Mouse (Mus musculus): ENCODE results near the gene Fut11. TPM values are rescaled to one million over a fixed set of nuclear protein-coding genes. Genes with fewer than 3 reads are reported as not detected.

Fut11 gene
- polyA plus RNA-seq, 1 experiment from 2014 or later, result 6.3 TPM

DNA sequence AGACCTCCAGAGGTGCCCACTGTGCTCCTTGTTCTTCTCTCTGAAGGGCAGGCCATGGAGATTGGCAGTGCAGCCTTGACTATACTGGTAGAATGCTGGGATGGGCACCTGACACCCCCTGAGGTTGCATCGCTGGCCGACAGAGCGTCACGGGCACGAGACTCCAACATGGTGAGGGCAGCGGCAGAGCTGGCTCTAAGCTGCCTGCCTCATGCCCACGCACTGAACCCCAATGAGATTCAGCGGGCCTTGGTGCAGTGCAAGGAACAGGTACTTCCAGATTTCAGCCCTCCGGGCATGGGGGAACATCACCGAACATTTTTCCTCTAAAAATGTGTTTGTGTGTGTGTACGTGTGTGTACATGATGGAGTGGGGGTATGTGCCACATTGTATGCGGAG lies 25.0 kb downstream of the Fut11 start:
- peaks cover 99% of the 10 kb centered on the region for H3K36me3 ChIP-seq (ENCODE audit: inconsistent target)
- no peak overlapping the region for H3K27ac ChIP-seq
- H3K79me2 ChIP-seq (ENCODE audit: inconsistent target), result no peaks in the 10 kb centered on the region
- 94% methylated on average over 11 of the region's 12 CpGs for WGBS (ENCODE audit: missing documents)
- no peak overlapping the region for H3K4me3 ChIP-seq (ENCODE audit: inconsistent target)

DNA sequence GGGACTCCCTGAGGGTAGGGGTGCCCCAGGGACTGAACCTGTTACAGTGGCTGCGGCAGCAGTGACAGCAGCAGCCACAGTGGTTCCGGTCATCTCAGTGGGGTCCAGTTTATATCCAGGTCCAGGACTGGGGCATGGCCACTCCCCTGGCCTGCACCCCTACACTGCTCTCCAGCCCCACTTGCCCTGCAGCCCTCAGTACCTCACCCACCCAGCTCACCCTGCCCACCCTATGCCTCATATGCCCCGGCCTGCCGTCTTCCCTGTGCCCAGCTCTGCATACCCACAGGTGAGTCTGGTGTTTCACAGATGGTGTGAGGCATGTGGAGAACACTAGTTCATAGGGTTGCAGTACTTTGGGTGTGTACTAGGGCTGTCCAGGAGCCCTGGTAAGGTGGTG lies 26.6 kb downstream of the Fut11 start:
- no peak overlapping the region for H3K27ac ChIP-seq
- no peaks in the 10 kb centered on the region for H3K79me2 ChIP-seq (ENCODE audit: inconsistent target)
- WGBS (ENCODE audit: missing documents), result 91% methylated on average over 4 of the region's 4 CpGs
- H3K36me3 ChIP-seq (ENCODE audit: inconsistent target), result peaks cover 97% of the 10 kb centered on the region
- no peak overlapping the region for H3K4me3 ChIP-seq (ENCODE audit: inconsistent target)

DNA sequence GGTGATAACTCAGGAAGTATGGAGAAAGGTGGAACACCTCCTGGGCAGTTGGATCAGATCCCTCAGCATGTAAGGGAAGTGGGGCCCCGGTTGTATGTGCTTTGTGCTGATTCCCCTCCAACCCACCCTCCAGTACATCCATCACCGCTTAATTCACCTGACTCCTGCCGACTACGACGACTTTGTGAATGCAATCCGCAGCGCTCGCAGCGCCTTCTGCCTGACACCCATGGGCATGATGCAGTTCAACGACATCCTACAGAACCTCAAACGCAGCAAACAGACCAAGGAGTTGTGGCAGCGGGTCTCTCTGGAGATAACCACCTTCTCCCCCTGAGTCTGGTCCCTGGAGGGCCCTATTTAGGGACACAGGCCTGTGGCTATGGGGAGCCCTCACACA lies 28.2 kb downstream of the Fut11 start:
- Histone ChIP-seq H3K27ac (no peak overlapping the region), H3K79me2 (ENCODE audit: inconsistent target) (peaks cover 10% of the 10 kb centered on the region; the same call in 1 of the 2 replicates), H3K4me3 (ENCODE audit: inconsistent target) (no peak overlapping the region), H3K36me3 (ENCODE audit: inconsistent target) (peaks cover 96% of the 10 kb centered on the region)
- whole genome bisulfite sequencing (ENCODE audit: missing documents), result 93% methylated on average over 12 of the region's 12 CpGs

GRCm38 (mm10) chr14:20724043-20724442 lies 29.3 kb downstream of the Fut11 start:
- H3K36me3 ChIP-seq (ENCODE audit: inconsistent target), result peaks cover 96% of the 10 kb centered on the region
- H3K27ac ChIP-seq, result no peak overlapping the region
- 49% methylated on average over 5 of the region's 5 CpGs for WGBS (ENCODE audit: missing documents)
- H3K79me2 ChIP-seq (ENCODE audit: inconsistent target), result peaks cover 20% of the 10 kb centered on the region
- no peak overlapping the region for H3K4me3 ChIP-seq (ENCODE audit: inconsistent target)

DNA sequence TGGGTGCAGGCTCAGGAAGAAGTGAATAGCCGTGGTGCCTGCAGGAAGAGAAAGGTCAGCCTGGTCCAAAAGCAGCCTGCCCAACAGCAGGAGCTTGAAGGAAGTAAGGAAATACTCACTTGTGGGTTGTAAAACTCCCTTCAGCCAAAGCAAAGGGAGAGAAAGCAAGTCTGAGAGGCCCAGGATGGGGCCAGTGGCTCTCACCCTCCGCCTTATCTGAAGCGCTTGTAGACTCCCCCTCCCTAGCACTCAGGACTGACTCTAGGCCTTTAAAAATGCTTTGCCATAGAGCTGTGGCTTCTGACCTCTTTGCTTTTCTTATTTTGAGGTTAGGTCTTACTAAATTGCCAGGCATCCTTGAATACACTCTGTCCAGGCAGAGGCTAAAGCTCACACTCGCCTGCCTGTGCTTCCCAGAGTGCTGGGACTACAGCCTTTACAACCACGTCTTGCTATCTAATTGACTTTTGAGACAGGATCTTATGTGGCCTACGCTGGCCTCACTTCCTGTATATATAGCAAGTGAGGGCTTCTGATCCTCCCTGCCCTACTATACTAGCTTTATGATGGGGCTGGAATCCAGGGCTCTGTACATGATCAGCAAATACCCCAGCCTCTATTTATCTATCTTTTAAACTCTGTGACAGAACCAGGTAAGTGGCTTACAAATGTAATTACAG lies 31.0 kb downstream of the Fut11 start:
- Histone ChIP-seq H3K4me3 (ENCODE audit: inconsistent target) (no peak overlapping the region), H3K36me3 (ENCODE audit: inconsistent target) (peaks cover 93% of the 10 kb centered on the region), H3K27ac (no peak overlapping the region), H3K79me2 (ENCODE audit: inconsistent target) (peaks cover 38% of the 10 kb centered on the region)
- WGBS (ENCODE audit: missing documents), result 88% methylated on average over 6 of the region's 6 CpGs

DNA sequence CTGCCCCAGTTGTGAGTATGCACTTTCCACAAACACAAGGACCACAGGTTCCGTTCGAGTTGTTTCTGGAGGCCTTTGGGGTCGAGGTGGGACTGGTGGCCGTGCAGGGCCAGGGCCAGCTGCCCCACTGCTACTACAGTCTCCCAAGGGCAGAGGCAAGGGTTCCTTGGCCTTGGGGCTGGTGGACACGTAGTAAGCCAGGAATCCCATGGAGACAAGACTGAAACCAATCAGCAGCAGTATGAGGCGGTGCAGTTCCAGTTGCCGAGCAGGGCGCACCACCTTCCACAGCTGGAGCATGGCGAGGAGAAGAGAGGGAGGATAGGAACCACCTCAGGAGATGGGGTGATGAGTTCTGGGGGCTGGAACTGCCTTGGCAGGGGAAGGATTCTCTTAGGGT lies 35.1 kb downstream of the Fut11 start:
- 94% methylated on average over 9 of the region's 9 CpGs for WGBS (ENCODE audit: missing documents)
- Histone ChIP-seq H3K27ac (peak overlapping the region; percentile 95; the same call in 1 of the 2 replicates), H3K36me3 (ENCODE audit: inconsistent target) (peaks cover 52% of the 10 kb centered on the region), H3K4me3 (ENCODE audit: inconsistent target) (no peak overlapping the region), H3K79me2 (ENCODE audit: inconsistent target) (peaks cover 64% of the 10 kb centered on the region)

DNA sequence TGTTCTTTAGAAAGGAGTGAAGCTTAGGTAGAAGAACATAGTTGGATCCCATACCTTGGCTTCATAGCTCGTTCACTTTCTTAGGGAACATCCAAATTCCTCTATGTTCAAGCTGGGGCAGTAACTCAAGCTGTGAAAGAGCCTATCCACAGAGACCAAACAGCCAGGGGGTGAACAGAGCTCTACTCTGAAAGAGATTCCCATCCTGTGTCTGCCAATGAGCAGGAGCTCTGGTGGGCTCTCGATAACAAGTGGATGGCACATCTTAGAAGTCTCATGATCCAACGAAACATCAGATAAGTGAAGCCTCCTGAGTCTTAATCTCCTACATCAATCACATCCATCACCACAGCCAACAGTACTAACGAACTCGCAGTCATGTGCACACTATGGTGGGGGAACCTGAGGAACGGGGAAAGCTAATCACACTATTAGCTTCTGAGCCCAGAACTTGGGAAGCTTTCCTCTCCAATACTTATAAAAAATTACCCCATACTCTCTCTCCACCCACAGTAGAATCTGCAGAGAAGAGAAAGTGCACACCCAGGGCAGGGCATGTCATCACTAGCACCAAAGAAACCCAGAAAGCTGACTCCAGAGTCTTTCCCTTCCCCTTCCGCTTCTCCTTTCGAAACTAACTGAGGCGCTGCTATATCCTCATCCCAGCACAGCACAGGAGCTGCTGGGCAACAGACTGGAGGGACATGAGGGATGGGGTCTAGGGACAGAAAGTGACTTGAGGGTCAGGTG lies 36.3 kb downstream of the Fut11 start:
- Histone ChIP-seq H3K36me3 (ENCODE audit: inconsistent target) (peaks cover 42% of the 10 kb centered on the region), H3K27ac (peak overlapping the region; percentile 95), H3K4me3 (ENCODE audit: inconsistent target) (no peak overlapping the region), H3K79me2 (ENCODE audit: inconsistent target) (peaks cover 64% of the 10 kb centered on the region)
- 54% methylated on average over 9 of the region's 9 CpGs for WGBS (ENCODE audit: missing documents)

DNA sequence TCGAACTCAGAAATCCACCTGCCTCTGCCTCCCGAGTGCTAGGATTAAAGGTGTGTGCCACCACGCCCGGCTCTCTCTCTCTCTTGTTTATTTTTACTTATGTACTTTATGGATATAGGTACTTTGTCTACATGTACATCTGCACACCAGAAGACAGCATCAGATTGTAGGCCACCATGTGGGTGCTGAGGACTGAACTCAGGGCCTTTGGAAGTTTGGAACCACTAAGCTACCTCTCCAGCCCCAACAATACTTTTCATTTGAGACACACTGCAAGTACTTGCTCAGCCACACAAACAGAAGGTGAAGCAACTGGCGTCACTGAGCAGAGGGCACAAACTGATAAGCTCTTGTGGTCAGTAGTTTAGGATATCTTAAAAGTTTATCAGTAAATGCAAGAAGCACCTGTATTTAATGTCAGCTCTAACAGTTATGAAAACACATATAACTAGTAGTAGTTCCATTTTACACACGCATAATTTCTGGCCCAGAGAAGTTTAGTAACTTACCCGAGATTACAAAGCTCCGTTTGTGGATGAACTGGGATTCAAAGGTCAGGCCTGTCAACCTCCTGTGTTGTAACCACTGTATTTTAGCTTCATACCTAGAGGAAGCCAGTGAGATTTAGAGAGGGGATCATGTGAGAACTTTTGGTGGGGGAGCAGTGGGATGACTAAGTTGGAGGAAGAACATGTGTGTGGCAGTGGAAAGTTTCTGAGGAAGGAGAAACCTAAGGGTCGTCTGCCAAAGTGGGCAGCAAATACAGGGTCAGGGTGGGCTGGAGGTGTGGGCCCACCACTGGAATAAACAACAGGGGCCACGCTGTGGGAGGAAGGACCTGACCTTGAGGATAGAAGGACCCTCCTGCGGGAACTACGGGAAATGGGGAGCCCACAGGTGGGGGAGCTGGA lies 38.5 kb downstream of the Fut11 start:
- Histone ChIP-seq H3K79me2 (ENCODE audit: inconsistent target) (peaks cover 52% of the 10 kb centered on the region), H3K4me3 (ENCODE audit: inconsistent target) (peak overlapping the region; percentile 92), H3K27ac (peak overlapping the region; percentile 95), H3K36me3 (ENCODE audit: inconsistent target) (peaks cover 22% of the 10 kb centered on the region)
- 30% methylated on average over 12 of the region's 12 CpGs for WGBS (ENCODE audit: missing documents)

GRCm38 (mm10) chr14:20733952-20734774 lies 39.4 kb downstream of the Fut11 start, which contains the start of gene Ndst2:
Gene Ndst2, minus strand, starts transcription at chr14:20734562.
- Histone ChIP-seq H3K4me3 (ENCODE audit: inconsistent target) (peak within 1 kb of the TSS; percentile 92), H3K36me3 (ENCODE audit: inconsistent target) (peaks cover 17% of the 10 kb centered on the region), H3K27ac (peak within 1 kb of the TSS; percentile 95), H3K79me2 (ENCODE audit: inconsistent target) (peaks cover 43% of the 10 kb centered on the region)
- under 1% methylated on average over 72 of the region's 81 CpGs for WGBS (ENCODE audit: missing documents)

DNA sequence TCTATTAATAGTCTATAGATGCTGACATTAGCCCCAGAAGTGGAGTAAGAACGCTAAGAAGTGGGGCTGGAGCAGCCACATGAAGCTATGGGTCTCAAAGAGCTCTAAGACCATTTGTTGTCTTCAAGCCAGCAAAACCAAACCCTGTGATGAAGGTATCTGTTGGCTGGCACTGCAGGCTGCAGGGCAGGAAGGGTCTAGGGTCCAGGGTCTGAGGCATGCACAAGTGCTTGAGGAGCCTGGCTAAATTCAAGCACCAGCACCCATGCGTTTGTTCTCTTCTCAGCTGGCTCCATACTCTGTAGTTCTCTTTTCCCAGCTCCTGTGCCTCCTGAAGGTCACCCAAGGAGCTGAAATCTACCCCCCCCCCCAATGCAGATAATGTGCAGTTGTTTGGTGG lies 40.3 kb downstream of the Fut11 start:
- Histone ChIP-seq H3K4me3 (ENCODE audit: inconsistent target) (no peak overlapping the region; the same call in 1 of the 2 replicates), H3K36me3 (ENCODE audit: inconsistent target) (peaks cover 15% of the 10 kb centered on the region), H3K27ac (peak overlapping the region; percentile 41), H3K79me2 (ENCODE audit: inconsistent target) (peaks cover 34% of the 10 kb centered on the region)
- WGBS (ENCODE audit: missing documents), result 63% methylated on average over 2 of the region's 2 CpGs

- H3K36me3 ChIP-seq (ENCODE audit: inconsistent target), result 0 out of 2 replicates have a peak, but pooled peaks cover 10% of the 10 kb centered on the region
- 62% methylated on average over 12 of the region's 13 CpGs for WGBS (ENCODE audit: missing documents)
- H3K79me2 ChIP-seq (ENCODE audit: inconsistent target), result peaks cover 25% of the 10 kb centered on the region
- no peak overlapping the region for H3K4me3 ChIP-seq (ENCODE audit: inconsistent target)
- H3K27ac ChIP-seq, result no peak overlapping the region
Observed at GRCm38 (mm10) chr14:20735892-20736390, 41.2 kb downstream of the Fut11 start.

DNA sequence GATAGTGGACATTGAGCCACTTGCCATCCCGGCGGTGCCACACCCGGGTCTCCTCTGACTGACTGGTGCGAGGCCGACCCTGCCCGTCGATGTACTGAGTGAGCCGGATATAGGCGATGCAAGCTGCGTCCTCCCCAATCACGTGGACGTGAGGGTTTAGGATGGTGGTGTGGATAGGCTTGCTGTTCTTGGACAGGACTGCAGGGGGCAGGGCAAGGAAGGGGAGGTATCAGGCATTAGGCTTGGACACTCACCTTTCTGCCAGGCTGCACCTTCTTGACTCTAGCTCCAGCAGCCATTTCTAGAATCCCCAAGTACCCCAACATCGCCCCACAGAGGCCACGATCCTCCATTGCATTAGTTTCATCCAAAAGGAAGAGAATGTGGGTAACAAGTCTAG lies 42.5 kb downstream of the Fut11 start:
- whole genome bisulfite sequencing (ENCODE audit: missing documents), result 37% methylated on average over 14 of the region's 14 CpGs
- peaks cover 17% of the 10 kb centered on the region for H3K79me2 ChIP-seq (ENCODE audit: inconsistent target)
- H3K27ac ChIP-seq, result no peak overlapping the region
- H3K4me3 ChIP-seq (ENCODE audit: inconsistent target), result no peak overlapping the region
- peaks cover 14% of the 10 kb centered on the region; the same call in 1 of the 2 replicates for H3K36me3 ChIP-seq (ENCODE audit: inconsistent target)

- H3K79me2 ChIP-seq (ENCODE audit: inconsistent target), result peaks cover 5% of the 10 kb centered on the region
- H3K36me3 ChIP-seq (ENCODE audit: inconsistent target), result peaks cover 14% of the 10 kb centered on the region; the same call in 1 of the 2 replicates
- 92% methylated on average over 8 of the region's 8 CpGs for WGBS (ENCODE audit: missing documents)
- no peak overlapping the region for H3K4me3 ChIP-seq (ENCODE audit: inconsistent target)
- H3K27ac ChIP-seq, result no peak overlapping the region
Observed at GRCm38 (mm10) chr14:20738511-20738910, 43.7 kb downstream of the Fut11 start.
